Mouse (Mus musculus) forebrain, embryonic 11.5 days (tissue): ENCODE data around the gene Thsd4. TPM values are rescaled to one million over a fixed set of nuclear protein-coding genes. Genes with fewer than 3 reads are reported as not detected.

Experiments used
- ATAC-seq: fragments of 200-750 bp; cut with Nextera tagmentation; replicated peaks from 2 replicates; pipeline ENCODE4 v1.8.0; 2017; ENCODE audit warnings: moderate TSS enrichment; ENCODE audit not compliant: low FRiP score
- DNase-seq: peaks from one replicate; pipeline ENCODE4 v3.0.0-alpha.2; 2017; ENCODE audit warnings: low spot score
- H3K27ac ChIP-seq: fragments of 300-500 bp; sonication (generic); 2 replicates; pipeline ENCODE4 v1.5.1; 2014; ENCODE audit warnings: low read depth, low read length
- H3K27me3 ChIP-seq: fragments of 300-500 bp; sonication (generic); 2 replicates; pipeline ENCODE4 v1.6.1; 2014; ENCODE audit warnings: mild to moderate bottlenecking, low read length, mixed read lengths; ENCODE audit not compliant: control insufficient read depth, insufficient read depth
- H3K36me3 ChIP-seq: fragments of 300-500 bp; sonication (generic); 2 replicates; pipeline ENCODE4 v1.6.1; 2014; ENCODE audit warnings: mild to moderate bottlenecking, low read length, moderate library complexity, mixed read lengths; ENCODE audit not compliant: control insufficient read depth, insufficient read depth
- H3K4me1 ChIP-seq: fragments of 300-500 bp; sonication (generic); replicated peaks from 2 replicates; pipeline ENCODE4 v1.6.1; 2014; ENCODE audit warnings: low read length, mixed read lengths; ENCODE audit not compliant: control insufficient read depth, insufficient read depth
- H3K4me2 ChIP-seq: fragments of 300-500 bp; sonication (generic); 2 replicates; pipeline ENCODE4 v1.6.1; 2014; ENCODE audit warnings: low read depth, mild to moderate bottlenecking, low read length, moderate library complexity, mixed read lengths; ENCODE audit not compliant: severe bottlenecking
- H3K4me3 ChIP-seq: fragments of 300-500 bp; sonication (generic); 2 replicates; pipeline ENCODE4 v1.5.1; 2014; ENCODE audit warnings: low read depth, low read length
- H3K9ac ChIP-seq: fragments of 300-500 bp; sonication (generic); 2 replicates; pipeline ENCODE4 v1.6.1; 2014; ENCODE audit warnings: low read length
- H3K9me3 ChIP-seq: fragments of 300-500 bp; sonication (generic); 2 replicates; pipeline ENCODE4 v1.6.1; 2016; ENCODE audit warnings: low read length, mixed read lengths; ENCODE audit not compliant: control insufficient read depth
- WGBS: fragments of 180-500 bp; shearing (Covaris S2); extraction: QIAGEN DNeasy Blood & Tissue Kit; methylation state at CpG from one replicate; pipeline ENCODE4 v1.1.7; 2014; 5-methylcytosine and 5-hydroxymethylcytosine counted together
- polyA plus RNA-seq: library from polyadenylated mRNA; unstranded; fragments of >200 nt; fragmentation: Nextera tagmentation; extraction: Ambion mirVana; gene quantifications from 2 replicates; pipeline ENCODE4 v1.2.1, GENCODE M21; 2014

The Thsd4 gene
- polyA plus RNA-seq, 1 experiment from 2014 or later = 4.6 TPM

GRCm38 (mm10) chr9:60285047-60285462 is 236.8 kb downstream of the Thsd4 start:
- H3K36me3 ChIP-seq = no peaks in the 10 kb centered on the region
- 0 out of 2 replicates have a peak overlapping the region, but pooled peaks have one; percentile 39 for H3K27ac ChIP-seq
- H3K27me3 ChIP-seq = no peaks in the 10 kb centered on the region
- no peak for DNase-seq
- H3K4me2 ChIP-seq = no peak overlapping the region
- H3K9ac ChIP-seq = no peak overlapping the region
- 14% methylated on average over 3 of the region's 3 CpGs for WGBS
- no peaks in the 10 kb centered on the region for H3K9me3 ChIP-seq
- no peak overlapping the region for H3K4me3 ChIP-seq
- peaks cover 2% of the 10 kb centered on the region; the same call in 1 of the 2 replicates for H3K4me1 ChIP-seq
- ATAC-seq = peak; percentile 55; the same call in 1 of the 2 replicates

- H3K27me3 ChIP-seq = peaks cover 4% of the 10 kb centered on the region
- H3K4me3 ChIP-seq = no peak overlapping the region
- H3K36me3 ChIP-seq = no peaks in the 10 kb centered on the region
- no peak for DNase-seq
- no peak overlapping the region for H3K4me2 ChIP-seq
- peaks cover 2% of the 10 kb centered on the region; the same call in 1 of the 2 replicates for H3K4me1 ChIP-seq
- H3K9ac ChIP-seq = no peak overlapping the region
- H3K9me3 ChIP-seq = no peaks in the 10 kb centered on the region
- no peak for ATAC-seq
- 88% methylated on average over 1 of the region's 1 CpGs for WGBS
- H3K27ac ChIP-seq = 0 out of 2 replicates have a peak overlapping the region, but pooled peaks have one; percentile 39
Measured at GRCm38 (mm10) chr9:60284318-60284717, 237.5 kb downstream of the Thsd4 start.

- Histone ChIP-seq H3K36me3 (no peaks in the 10 kb centered on the region), H3K9ac (no peak overlapping the region), H3K4me1 (peaks cover 2% of the 10 kb centered on the region; the same call in 1 of the 2 replicates), H3K27me3 (peaks cover 4% of the 10 kb centered on the region), H3K9me3 (no peaks in the 10 kb centered on the region), H3K27ac (no peak overlapping the region), H3K4me2 (no peak overlapping the region), H3K4me3 (no peak overlapping the region)
- no peak for DNase-seq
- ATAC-seq = no peak
- WGBS = 62% methylated on average over 3 of the region's 3 CpGs
Measured at GRCm38 (mm10) chr9:60283546-60283945, 238.3 kb downstream of the Thsd4 start.

GRCm38 (mm10) chr9:60281281-60281680 is 240.6 kb downstream of the Thsd4 start:
- peaks cover 2% of the 10 kb centered on the region; the same call in 1 of the 2 replicates for H3K4me1 ChIP-seq
- no peak overlapping the region for H3K4me2 ChIP-seq
- H3K27ac ChIP-seq = no peak overlapping the region
- H3K36me3 ChIP-seq = no peaks in the 10 kb centered on the region
- DNase-seq (no peak), ATAC-seq (no peak)
- H3K9ac ChIP-seq = no peak overlapping the region
- no peaks in the 10 kb centered on the region for H3K9me3 ChIP-seq
- H3K4me3 ChIP-seq = no peak overlapping the region
- WGBS = 79% methylated on average over 11 of the region's 11 CpGs
- H3K27me3 ChIP-seq = peaks cover 19% of the 10 kb centered on the region

GRCm38 (mm10) chr9:60280786-60281185 is 241.1 kb downstream of the Thsd4 start:
- 91% methylated on average over 5 of the region's 5 CpGs for whole genome bisulfite sequencing
- Histone ChIP-seq H3K4me3 (no peak overlapping the region), H3K27me3 (peaks cover 19% of the 10 kb centered on the region), H3K4me1 (peaks cover 3% of the 10 kb centered on the region; the same call in 1 of the 2 replicates), H3K9me3 (no peaks in the 10 kb centered on the region), H3K4me2 (no peak overlapping the region), H3K9ac (no peak overlapping the region), H3K27ac (no peak overlapping the region), H3K36me3 (no peaks in the 10 kb centered on the region)
- ATAC-seq (no peak), DNase-seq (no peak)

- Histone ChIP-seq H3K27ac (no peak overlapping the region), H3K36me3 (no peaks in the 10 kb centered on the region), H3K27me3 (peaks cover 19% of the 10 kb centered on the region), H3K9me3 (no peaks in the 10 kb centered on the region), H3K4me2 (no peak overlapping the region), H3K9ac (no peak overlapping the region), H3K4me1 (peaks cover 2% of the 10 kb centered on the region; the same call in 1 of the 2 replicates), H3K4me3 (no peak overlapping the region)
- 85% methylated on average over 6 of the region's 6 CpGs for WGBS
- ATAC-seq (no peak), DNase-seq (no peak)
Measured at GRCm38 (mm10) chr9:60279556-60279955, 242.3 kb downstream of the Thsd4 start.

GRCm38 (mm10) chr9:60276351-60276750 is 245.5 kb downstream of the Thsd4 start:
- no peak for DNase-seq
- H3K4me3 ChIP-seq = no peak overlapping the region
- no peaks in the 10 kb centered on the region for H3K9me3 ChIP-seq
- H3K4me2 ChIP-seq = no peak overlapping the region
- peaks cover 2% of the 10 kb centered on the region; the same call in 1 of the 2 replicates for H3K4me1 ChIP-seq
- WGBS = 28% methylated on average over 5 of the region's 5 CpGs
- H3K36me3 ChIP-seq = no peaks in the 10 kb centered on the region
- no peak overlapping the region for H3K27ac ChIP-seq
- H3K27me3 ChIP-seq = peaks cover 22% of the 10 kb centered on the region
- no peak overlapping the region for H3K9ac ChIP-seq
- ATAC-seq = peak; percentile 33; the same call in 1 of the 2 replicates

GRCm38 (mm10) chr9:60275410-60276159 is 246.3 kb downstream of the Thsd4 start:
- peaks cover 22% of the 10 kb centered on the region for H3K27me3 ChIP-seq
- H3K27ac ChIP-seq = no peak overlapping the region
- DNase-seq = peak; percentile 78
- no peak overlapping the region for H3K4me3 ChIP-seq
- peak overlapping the region; percentile 2; the same call in 1 of the 2 replicates for H3K4me2 ChIP-seq
- H3K9me3 ChIP-seq = no peaks in the 10 kb centered on the region
- peaks cover 2% of the 10 kb centered on the region; the same call in 1 of the 2 replicates for H3K4me1 ChIP-seq
- H3K36me3 ChIP-seq = no peaks in the 10 kb centered on the region
- no peak overlapping the region for H3K9ac ChIP-seq
- WGBS = 8% methylated on average over 12 of the region's 12 CpGs
- ATAC-seq = peak; percentile 76
